Mouse (Mus musculus) embryonic facial prominence, embryonic 10.5 days (tissue): ENCODE measurements at regions not wholly inside any gene's neighbourhood (a gene's known extent, or its start where the extent isn't known, plus 50 kb on each side); places are given as distances from the start of the nearest gene placed in this dataset.

ENCODE experiments used
- DNase-seq: peaks from one replicate; pipeline ENCODE4 v3.0.0-alpha.2; 2017; ENCODE audit warnings: low spot score
- H3K27ac ChIP-seq: fragments of 300-500 bp; sonication (generic); replicated peaks from 2 replicates; pipeline ENCODE4 v1.5.1; 2016; ENCODE audit warnings: mild to moderate bottlenecking
- H3K27me3 ChIP-seq: fragments of 300-500 bp; sonication (generic); replicated peaks from 2 replicates; pipeline ENCODE4 v1.6.1; 2016; ENCODE audit warnings: low read depth, mild to moderate bottlenecking; ENCODE audit not compliant: poor library complexity, severe bottlenecking
- H3K36me3 ChIP-seq: fragments of 300-500 bp; sonication (generic); replicated peaks from 2 replicates; pipeline ENCODE4 v1.6.1; 2016; ENCODE audit warnings: mild to moderate bottlenecking, moderate library complexity
- H3K4me1 ChIP-seq: fragments of 300-500 bp; sonication (generic); 2 replicates; pipeline ENCODE4 v1.6.1; 2016
- H3K4me3 ChIP-seq: fragments of 300-500 bp; sonication (generic); 2 replicates; pipeline ENCODE4 v1.5.1; 2016; ENCODE audit warnings: mild to moderate bottlenecking, moderate library complexity
- H3K9me3 ChIP-seq: fragments of 300-500 bp; sonication (generic); 2 replicates; pipeline ENCODE4 v1.6.1; 2016; ENCODE audit warnings: mild to moderate bottlenecking
- WGBS: fragments of 180-500 bp; shearing (Covaris S2); methylation state at CpG from one replicate; pipeline ENCODE4 v1.1.7; 2016; 5-methylcytosine and 5-hydroxymethylcytosine counted together

DNA sequence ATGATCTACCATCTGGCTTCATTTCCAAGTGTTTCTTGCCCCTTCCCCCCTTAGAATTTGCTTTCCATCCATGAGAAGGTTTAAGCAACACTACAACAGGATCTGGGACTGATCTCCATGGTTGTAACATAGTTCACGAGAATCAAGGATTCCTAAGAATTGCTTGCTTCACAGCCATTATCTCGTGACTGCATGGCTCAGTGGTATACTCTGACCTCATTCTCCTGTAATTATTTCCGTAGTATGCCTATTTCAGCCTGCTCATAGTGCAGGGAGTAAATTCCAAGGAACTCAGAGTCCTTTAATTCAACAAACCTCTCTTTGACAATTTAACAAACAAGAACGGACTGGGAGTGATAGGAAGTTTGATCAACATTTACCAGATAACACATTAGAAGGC is 51.4 kb upstream of the Hs3st1 start:
- no peak overlapping the region for H3K4me3 ChIP-seq
- H3K27ac ChIP-seq: no peak overlapping the region
- DNase-seq: no peak
- H3K27me3 ChIP-seq: no peaks in the 10 kb centered on the region
- 80% methylated on average over 4 of the region's 4 CpGs for WGBS
- H3K9me3 ChIP-seq: no peaks in the 10 kb centered on the region
- no peaks in the 10 kb centered on the region for H3K36me3 ChIP-seq
- H3K4me1 ChIP-seq: no peaks in the 10 kb centered on the region
